Mouse (Mus musculus): ENCODE data around the gene Nrxn3. TPM values are rescaled to one million over a fixed set of nuclear protein-coding genes. Genes with fewer than 3 reads are reported as not detected.

Nrxn3 gene
- polyA plus RNA-seq, 1 experiment from 2014 or later, result 5.2 TPM

GRCm38 (mm10) chr12:89811815-89812549 lies 1089.3 kb downstream of the Nrxn3 start:
- H3K9ac ChIP-seq (ENCODE audit: low read depth, low read length), result 0 out of 2 replicates have a peak overlapping the region, but pooled peaks have one; percentile 25
- H3K36me3 ChIP-seq (ENCODE audit: control insufficient read depth, insufficient read depth, low read length), result no peaks in the 10 kb centered on the region
- no peaks in the 10 kb centered on the region for H3K9me3 ChIP-seq (ENCODE audit: control insufficient read depth, low read length)
- peak overlapping the region; percentile 72 for H3K4me2 ChIP-seq (replicated peaks; ENCODE audit: low read depth, low read length)
- ATAC-seq (ENCODE audit: low FRiP score, low TSS enrichment), result peak; percentile 99
- H3K4me1 ChIP-seq (ENCODE audit: control insufficient read depth, insufficient read depth, low read length), result 0 out of 2 replicates have a peak, but pooled peaks cover 6% of the 10 kb centered on the region
- H3K27ac ChIP-seq (ENCODE audit: low read depth, low read length), result peak overlapping the region; percentile 24; the same call in 1 of the 2 replicates
- 0 out of 2 replicates have a peak, but pooled peaks cover 3% of the 10 kb centered on the region for H3K27me3 ChIP-seq (ENCODE audit: control insufficient read depth, insufficient read depth, low read length)
- under 1% methylated on average over 36 of the region's 36 CpGs for WGBS
- H3K4me3 ChIP-seq (ENCODE audit: low read length), result peak overlapping the region; percentile 36

DNA sequence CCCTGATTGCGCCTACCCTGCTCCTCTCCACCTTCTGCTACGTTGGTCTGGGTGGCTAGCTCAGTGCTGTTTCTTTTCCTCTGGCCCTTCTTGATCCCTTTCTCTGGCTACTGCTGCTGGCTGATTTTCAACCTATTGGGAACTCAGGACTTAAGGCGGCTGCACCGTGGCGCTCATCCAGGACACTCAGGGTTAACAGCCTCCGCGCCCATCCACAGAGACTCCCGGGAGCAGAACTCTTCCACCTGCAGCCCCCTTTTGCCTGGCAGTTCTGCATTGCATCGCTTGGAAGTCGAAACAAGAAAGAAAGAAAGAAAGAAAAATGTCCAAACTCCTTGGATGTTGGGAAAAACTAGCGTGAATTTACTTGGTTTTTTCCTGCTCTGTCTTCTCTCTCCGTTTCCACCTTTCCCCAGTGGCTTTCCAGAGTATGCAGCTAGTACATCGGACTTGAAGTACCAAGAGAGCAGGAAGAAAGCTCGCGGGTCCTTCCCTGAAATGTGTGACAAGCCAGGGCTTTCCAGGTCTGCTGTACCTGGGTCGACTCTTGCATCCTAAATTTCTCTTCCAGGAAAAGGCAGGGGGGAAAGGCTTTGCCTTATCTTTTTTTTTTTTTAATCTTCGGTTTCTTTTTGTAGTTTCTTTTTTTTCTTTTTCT lies 1090.0 kb downstream of the Nrxn3 start:
- H3K9ac ChIP-seq (ENCODE audit: low read depth, low read length), result peak overlapping the region; percentile 25
- no peak for ATAC-seq (ENCODE audit: low FRiP score, low TSS enrichment)

DNA sequence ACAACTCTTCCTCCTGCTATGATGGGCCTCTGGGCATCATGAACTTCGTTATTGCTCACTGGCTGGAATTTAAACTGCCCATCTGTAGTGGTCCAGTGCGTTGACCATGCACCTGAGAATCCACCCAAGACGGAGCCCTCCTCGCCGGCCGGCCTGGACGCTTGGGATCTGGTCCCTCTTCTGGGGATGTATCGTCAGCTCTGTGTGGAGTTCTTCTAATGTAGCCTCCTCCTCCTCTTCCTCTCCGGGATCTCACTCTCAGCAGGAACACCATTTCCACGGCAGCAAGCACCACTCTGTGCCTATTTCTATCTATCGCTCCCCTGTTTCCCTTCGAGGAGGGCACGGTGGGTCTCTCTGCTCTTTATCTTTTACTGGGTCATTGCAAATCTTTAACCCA lies 1090.6 kb downstream of the Nrxn3 start:
- H3K4me1 ChIP-seq (ENCODE audit: control insufficient read depth, insufficient read depth, low read length), result 0 out of 2 replicates have a peak, but pooled peaks cover 6% of the 10 kb centered on the region
- ATAC-seq (ENCODE audit: low FRiP score, low TSS enrichment), result no peak
- H3K27ac ChIP-seq (ENCODE audit: low read depth, low read length), result no peak overlapping the region
- 0 out of 2 replicates have a peak, but pooled peaks cover 3% of the 10 kb centered on the region for H3K27me3 ChIP-seq (ENCODE audit: control insufficient read depth, insufficient read depth, low read length)
- peak overlapping the region; percentile 72 for H3K4me2 ChIP-seq (replicated peaks; ENCODE audit: low read depth, low read length)
- peak overlapping the region; percentile 36 for H3K4me3 ChIP-seq (ENCODE audit: low read length)
- no peaks in the 10 kb centered on the region for H3K36me3 ChIP-seq (ENCODE audit: control insufficient read depth, insufficient read depth, low read length)
- peak overlapping the region; percentile 4; the same call in 1 of the 2 replicates for H3K9ac ChIP-seq (ENCODE audit: low read depth, low read length)
- no peaks in the 10 kb centered on the region for H3K9me3 ChIP-seq (ENCODE audit: control insufficient read depth, low read length)
- 5% methylated on average over 13 of the region's 13 CpGs for WGBS

More for the DNA sequence above, 1090.0 kb downstream of the Nrxn3 start:
- peak overlapping the region; percentile 36 for H3K4me3 ChIP-seq (ENCODE audit: low read length)
- H3K27ac ChIP-seq (ENCODE audit: low read depth, low read length), result no peak overlapping the region; the same call in 1 of the 2 replicates
- 0 out of 2 replicates have a peak, but pooled peaks cover 3% of the 10 kb centered on the region for H3K27me3 ChIP-seq (ENCODE audit: control insufficient read depth, insufficient read depth, low read length)
- no peaks in the 10 kb centered on the region for H3K36me3 ChIP-seq (ENCODE audit: control insufficient read depth, insufficient read depth, low read length)
- under 1% methylated on average over 17 of the region's 17 CpGs for WGBS
- no peaks in the 10 kb centered on the region for H3K9me3 ChIP-seq (ENCODE audit: control insufficient read depth, low read length)
- H3K4me2 ChIP-seq (replicated peaks; ENCODE audit: low read depth, low read length), result peak overlapping the region; percentile 72
- H3K4me1 ChIP-seq (ENCODE audit: control insufficient read depth, insufficient read depth, low read length), result 0 out of 2 replicates have a peak, but pooled peaks cover 6% of the 10 kb centered on the region

GRCm38 (mm10) chr12:89813718-89814117 lies 1091.0 kb downstream of the Nrxn3 start:
- Histone ChIP-seq H3K4me3 (ENCODE audit: low read length) (peak overlapping the region; percentile 36), H3K27ac (ENCODE audit: low read depth, low read length) (no peak overlapping the region), H3K36me3 (ENCODE audit: control insufficient read depth, insufficient read depth, low read length) (no peaks in the 10 kb centered on the region), H3K9ac (ENCODE audit: low read depth, low read length) (peak overlapping the region; percentile 4; the same call in 1 of the 2 replicates), H3K4me1 (ENCODE audit: control insufficient read depth, insufficient read depth, low read length) (0 out of 2 replicates have a peak, but pooled peaks cover 6% of the 10 kb centered on the region), H3K27me3 (ENCODE audit: control insufficient read depth, insufficient read depth, low read length) (0 out of 2 replicates have a peak, but pooled peaks cover 3% of the 10 kb centered on the region), H3K9me3 (ENCODE audit: control insufficient read depth, low read length) (no peaks in the 10 kb centered on the region), H3K4me2 (replicated peaks; ENCODE audit: low read depth, low read length) (peak overlapping the region; percentile 72)
- ATAC-seq (ENCODE audit: low FRiP score, low TSS enrichment), result no peak
- WGBS, result 64% methylated on average over 5 of the region's 5 CpGs

- ATAC-seq (ENCODE audit: low FRiP score, low TSS enrichment), result no peak
- H3K9me3 ChIP-seq (ENCODE audit: control insufficient read depth, low read length), result no peaks in the 10 kb centered on the region
- no peak overlapping the region for H3K4me2 ChIP-seq (replicated peaks; ENCODE audit: low read depth, low read length)
- H3K36me3 ChIP-seq (ENCODE audit: control insufficient read depth, insufficient read depth, low read length), result no peaks in the 10 kb centered on the region
- no peak overlapping the region for H3K4me3 ChIP-seq (ENCODE audit: low read length)
- H3K9ac ChIP-seq (ENCODE audit: low read depth, low read length), result no peak overlapping the region
- 0 out of 2 replicates have a peak, but pooled peaks cover 3% of the 10 kb centered on the region for H3K27me3 ChIP-seq (ENCODE audit: control insufficient read depth, insufficient read depth, low read length)
- 0 out of 2 replicates have a peak, but pooled peaks cover 6% of the 10 kb centered on the region for H3K4me1 ChIP-seq (ENCODE audit: control insufficient read depth, insufficient read depth, low read length)
- 60% methylated on average over 4 of the region's 4 CpGs for WGBS
- no peak overlapping the region for H3K27ac ChIP-seq (ENCODE audit: low read depth, low read length)
These were observed 1091.9 kb downstream of the Nrxn3 start for GRCm38 (mm10) chr12:89814536-89814935.

- 61% methylated on average over 9 of the region's 9 CpGs for WGBS
These were observed 1094.5 kb downstream of the Nrxn3 start for GRCm38 (mm10) chr12:89817072-89817773.

DNA sequence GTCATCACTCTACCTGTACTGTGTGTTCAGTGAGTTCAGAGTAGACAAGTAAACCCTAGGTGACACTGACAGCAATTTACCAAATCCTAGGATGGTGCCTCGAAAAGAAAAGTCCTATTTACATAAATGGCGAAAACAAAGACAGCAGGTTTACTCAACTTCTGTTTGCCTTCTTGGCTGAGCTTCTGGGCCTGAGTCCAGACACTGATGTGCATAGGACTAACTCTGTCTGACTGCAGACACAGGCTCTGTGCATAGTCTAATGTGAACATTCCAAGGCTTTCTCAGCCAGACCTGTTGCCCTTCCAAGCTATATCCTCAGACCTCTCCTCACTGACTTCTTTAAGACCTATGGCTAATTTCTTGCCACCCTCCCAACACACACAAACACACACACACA lies 1095.5 kb downstream of the Nrxn3 start:
- H3K9ac ChIP-seq (ENCODE audit: low read depth, low read length), result no peak overlapping the region
- no peak overlapping the region for H3K4me2 ChIP-seq (replicated peaks; ENCODE audit: low read depth, low read length)
- no peaks in the 10 kb centered on the region for H3K36me3 ChIP-seq (ENCODE audit: control insufficient read depth, insufficient read depth, low read length)
- WGBS, result 82% methylated on average over 2 of the region's 2 CpGs
- H3K4me3 ChIP-seq (ENCODE audit: low read length), result no peak overlapping the region
- no peaks in the 10 kb centered on the region for H3K9me3 ChIP-seq (ENCODE audit: control insufficient read depth, low read length)
- H3K27me3 ChIP-seq (ENCODE audit: control insufficient read depth, insufficient read depth, low read length), result 0 out of 2 replicates have a peak, but pooled peaks cover under 1% of the 10 kb centered on the region
- no peak overlapping the region for H3K27ac ChIP-seq (ENCODE audit: low read depth, low read length)
- no peak for ATAC-seq (ENCODE audit: low FRiP score, low TSS enrichment)
- H3K4me1 ChIP-seq (ENCODE audit: control insufficient read depth, insufficient read depth, low read length), result no peaks in the 10 kb centered on the region

More at GRCm38 (mm10) chr12:89817072-89817773, 1094.5 kb downstream of the Nrxn3 start:
- Histone ChIP-seq H3K36me3 (ENCODE audit: control insufficient read depth, insufficient read depth, low read length) (no peaks in the 10 kb centered on the region), H3K4me3 (ENCODE audit: low read length) (no peak overlapping the region), H3K27ac (ENCODE audit: low read depth, low read length) (no peak overlapping the region), H3K4me2 (replicated peaks; ENCODE audit: low read depth, low read length) (no peak overlapping the region), H3K9me3 (ENCODE audit: control insufficient read depth, low read length) (no peaks in the 10 kb centered on the region), H3K9ac (ENCODE audit: low read depth, low read length) (no peak overlapping the region), H3K27me3 (ENCODE audit: control insufficient read depth, insufficient read depth, low read length) (0 out of 2 replicates have a peak, but pooled peaks cover 3% of the 10 kb centered on the region), H3K4me1 (ENCODE audit: control insufficient read depth, insufficient read depth, low read length) (no peaks in the 10 kb centered on the region)
- ATAC-seq (ENCODE audit: low FRiP score, low TSS enrichment), result no peak

GRCm38 (mm10) chr12:89822141-89822540 lies 1099.5 kb downstream of the Nrxn3 start:
- H3K4me2 ChIP-seq (replicated peaks; ENCODE audit: low read depth, low read length), result no peak overlapping the region
- H3K27me3 ChIP-seq (ENCODE audit: control insufficient read depth, insufficient read depth, low read length), result no peaks in the 10 kb centered on the region
- no peak overlapping the region for H3K9ac ChIP-seq (ENCODE audit: low read depth, low read length)
- no peak overlapping the region for H3K4me3 ChIP-seq (ENCODE audit: low read length)
- no peaks in the 10 kb centered on the region for H3K4me1 ChIP-seq (ENCODE audit: control insufficient read depth, insufficient read depth, low read length)
- 44% methylated on average over 4 of the region's 4 CpGs for WGBS
- no peak for ATAC-seq (ENCODE audit: low FRiP score, low TSS enrichment)
- H3K9me3 ChIP-seq (ENCODE audit: control insufficient read depth, low read length), result no peaks in the 10 kb centered on the region
- no peaks in the 10 kb centered on the region for H3K36me3 ChIP-seq (ENCODE audit: control insufficient read depth, insufficient read depth, low read length)
- H3K27ac ChIP-seq (ENCODE audit: low read depth, low read length), result no peak overlapping the region

All from kidney, embryonic 14.5 days (tissue).